In the genomic region with DNA sequence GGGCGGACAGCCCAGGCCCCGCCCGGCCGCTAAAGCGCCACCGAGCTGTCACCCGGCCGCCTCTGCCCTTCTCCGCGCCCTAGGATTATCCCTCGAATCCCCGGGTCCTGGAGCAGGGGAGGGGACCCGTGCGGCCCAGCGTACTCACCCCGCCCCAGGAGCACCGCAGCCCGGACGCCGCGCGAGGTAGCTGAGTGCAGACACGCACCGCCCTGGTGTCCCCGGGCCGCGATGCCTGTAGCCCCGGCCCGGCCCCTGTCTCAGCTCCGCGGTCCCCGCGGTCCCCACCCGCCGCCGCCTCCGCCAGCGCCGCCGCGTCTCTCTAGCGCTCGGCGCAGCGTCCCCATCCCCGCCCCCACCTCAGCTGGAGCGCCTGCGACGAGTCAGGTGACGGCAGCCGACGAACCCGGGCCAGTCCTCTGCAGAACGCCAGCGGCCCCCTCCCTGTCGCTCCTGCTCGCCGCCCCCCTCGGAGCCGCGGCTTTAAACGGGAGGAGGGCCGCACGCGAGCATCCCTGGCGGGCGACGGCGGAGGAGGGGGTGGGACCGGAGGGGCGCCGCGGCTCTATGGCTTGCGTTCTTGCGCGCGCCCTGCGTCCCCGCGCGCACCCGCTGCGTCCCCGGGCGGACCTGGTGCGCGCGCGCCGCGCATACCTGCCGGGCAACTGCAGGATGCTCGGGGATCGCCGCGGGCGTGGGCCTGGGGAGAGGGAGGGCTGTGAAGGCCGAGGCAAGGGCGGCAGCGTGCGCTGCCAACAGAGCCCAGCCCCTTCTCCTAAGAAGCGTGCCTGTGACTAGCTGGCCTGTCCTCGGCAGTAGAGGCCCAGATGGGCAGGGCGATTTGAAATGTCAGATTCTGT, we compare ENCODE assay signal across 8 mouse cellular contexts. TPM values are rescaled to one million over a fixed set of nuclear protein-coding genes. Genes with fewer than 3 reads are reported as not detected.
A peak's percentile ranks its signal among the peaks of the same experiment; 100 is the strongest.
DNase-seq lines count a peak whose midpoint lies in the region; ATAC-seq and TF ChIP-seq lines count a peak whose summit lies in the region.

A gene (minus strand): TSS at position 542 of the 860 bp plus-strand sequence.

- no peaks in the 10 kb centered on the region for H3K9me3 ChIP-seq in lung, embryonic 14.5 days (ENCODE audit: low read depth, low read length)
- H3K9me3 ChIP-seq in intestine, postnatal 0 days (ENCODE audit: control insufficient read depth): no peaks in the 10 kb centered on the region
- H3K9me3 ChIP-seq in limb, embryonic 11.5 days (ENCODE audit: control insufficient read depth, low read length): no peaks in the 10 kb centered on the region
- no peaks in the 10 kb centered on the region for H3K9me3 ChIP-seq in neural tube, embryonic 15.5 days (replicated peaks)

- H3K27ac ChIP-seq in lung, embryonic 14.5 days (ENCODE audit: low read depth): no peak within 1 kb of the TSS
- no peak within 1 kb of the TSS for H3K27ac ChIP-seq in intestine, postnatal 0 days (ENCODE audit: low read depth, low read length)
- H3K27ac ChIP-seq in limb, embryonic 11.5 days (replicated peaks; ENCODE audit: low read depth, low read length): no peak within 1 kb of the TSS
- peak within 1 kb of the TSS; percentile 93 for H3K27ac ChIP-seq in neural tube, embryonic 15.5 days (replicated peaks)

- ATAC-seq in lung, embryonic 14.5 days (ENCODE audit: insufficient read depth): peak; percentile 83
- peak; percentile 80 for ATAC-seq in frontal cortex, adult (ENCODE audit: low TSS enrichment)
- ATAC-seq in intestine, postnatal 0 days: peak; percentile 45
- peak; percentile 87 for ATAC-seq in limb, embryonic 11.5 days (ENCODE audit: insufficient number of reproducible peaks, low FRiP score, low TSS enrichment, low read depth)
- ATAC-seq in neural tube, embryonic 15.5 days (ENCODE audit: low FRiP score): peak; percentile 95
- ATAC-seq in CD4-positive, CD25-positive, alpha-beta regulatory T cell, adult 4 months: no peak

- peak within 1 kb of the TSS; percentile 99 for H3K4me2 ChIP-seq in lung, embryonic 14.5 days
- peak within 1 kb of the TSS; percentile 95 for H3K4me2 ChIP-seq in intestine, postnatal 0 days (replicated peaks; ENCODE audit: low read depth)
- peak within 1 kb of the TSS; percentile 94 for H3K4me2 ChIP-seq in limb, embryonic 11.5 days (ENCODE audit: low read depth, severe bottlenecking)
- H3K4me2 ChIP-seq in neural tube, embryonic 15.5 days: peak within 1 kb of the TSS; percentile 65

- peaks cover 52% of the 10 kb centered on the region for H3K27me3 ChIP-seq in lung, embryonic 14.5 days (ENCODE audit: insufficient read depth, low read length)
- peaks cover 41% of the 10 kb centered on the region for H3K27me3 ChIP-seq in intestine, postnatal 0 days (replicated peaks; ENCODE audit: control insufficient read depth, insufficient read depth, low read length)
- H3K27me3 ChIP-seq in limb, embryonic 11.5 days (ENCODE audit: control insufficient read depth, insufficient read depth, low read length): peaks cover 28% of the 10 kb centered on the region
- no peaks in the 10 kb centered on the region for H3K27me3 ChIP-seq in neural tube, embryonic 15.5 days (replicated peaks)

- H3K9ac ChIP-seq in lung, embryonic 14.5 days: peak within 1 kb of the TSS; percentile 44
- H3K9ac ChIP-seq in intestine, postnatal 0 days (ENCODE audit: low read depth, low read length): no peak within 1 kb of the TSS
- H3K9ac ChIP-seq in limb, embryonic 11.5 days (ENCODE audit: low read length): peak within 1 kb of the TSS; percentile 36
- H3K9ac ChIP-seq in neural tube, embryonic 15.5 days (replicated peaks): peak within 1 kb of the TSS; percentile 82

- no peaks in the 10 kb centered on the region for H3K36me3 ChIP-seq in lung, embryonic 14.5 days (ENCODE audit: insufficient read depth)
- no peaks in the 10 kb centered on the region for H3K36me3 ChIP-seq in intestine, postnatal 0 days (ENCODE audit: control insufficient read depth, insufficient read depth)
- H3K36me3 ChIP-seq in limb, embryonic 11.5 days (ENCODE audit: control insufficient read depth, insufficient read depth, low read length): no peaks in the 10 kb centered on the region
- H3K36me3 ChIP-seq in neural tube, embryonic 15.5 days: no peaks in the 10 kb centered on the region

- under 1% methylated on average over 95 of the region's 104 CpGs for WGBS in lung, embryonic 14.5 days
- under 1% methylated on average over 89 of the region's 104 CpGs for WGBS in intestine, postnatal 0 days
- under 1% methylated on average over 88 of the region's 104 CpGs for WGBS in limb, embryonic 11.5 days
- WGBS in neural tube, embryonic 15.5 days: under 1% methylated on average over 90 of the region's 104 CpGs

- H3K4me3 ChIP-seq in lung, embryonic 14.5 days (ENCODE audit: low read depth, low read length): peak within 1 kb of the TSS; percentile 64
- peak within 1 kb of the TSS; percentile 58 for H3K4me3 ChIP-seq in intestine, postnatal 0 days (ENCODE audit: low read depth, low read length)
- H3K4me3 ChIP-seq in limb, embryonic 11.5 days (ENCODE audit: low read depth, low read length): peak within 1 kb of the TSS; percentile 63
- peak within 1 kb of the TSS; percentile 83 for H3K4me3 ChIP-seq in neural tube, embryonic 15.5 days (replicated peaks)

- no peak for TF ChIP-seq CTCF in lung, embryonic 14.5 days (IDR thresholded peaks at IDR 0.05; ENCODE audit: low read depth)
- TF ChIP-seq CTCF in intestine, postnatal 0 days (IDR thresholded peaks at IDR 0.05; ENCODE audit: low read depth): no peak

- peak; percentile 57 for DNase-seq in lung, embryonic 14.5 days
- DNase-seq in lung, postnatal 14 days: no peak
- peak; percentile 85 for DNase-seq in cerebellum, adult 9-10 months
- DNase-seq in limb, embryonic 11.5 days (ENCODE audit: low spot score): peak; percentile 75

- H3K4me1 ChIP-seq in lung, embryonic 14.5 days (ENCODE audit: insufficient read depth): no peaks in the 10 kb centered on the region
- H3K4me1 ChIP-seq in intestine, postnatal 0 days (replicated peaks; ENCODE audit: control insufficient read depth, insufficient read depth, low read length): no peaks in the 10 kb centered on the region
- peaks cover 5% of the 10 kb centered on the region; the same call in 1 of the 2 replicates for H3K4me1 ChIP-seq in limb, embryonic 11.5 days (ENCODE audit: control insufficient read depth, insufficient read depth, low read length)
- peaks cover 21% of the 10 kb centered on the region for H3K4me1 ChIP-seq in neural tube, embryonic 15.5 days

RNA-seq across cellular contexts. Expression of the gene that starts here (rescaled TPM):
- 1.1 and 2.8 TPM in 2 replicates for polyA plus RNA-seq in lung, embryonic 14.5 days (2014; fragmentation: Nextera tagmentation; extraction: Ambion mirVana)
- 3.7 and 4.0 TPM in 2 replicates for polyA plus RNA-seq in intestine, postnatal 0 days (2015; fragmentation: Nextera tagmentation; extraction: Ambion mirVana)
- polyA plus RNA-seq in limb, embryonic 11.5 days (2014; fragmentation: Nextera tagmentation; extraction: Ambion mirVana): 3.4 and 3.7 TPM in 2 replicates
- 164 and 185 TPM in 2 replicates for polyA plus RNA-seq in neural tube, embryonic 15.5 days (2015; fragmentation: Nextera tagmentation; extraction: Ambion mirVana)
- polyA plus RNA-seq in CD4-positive, CD25-positive, alpha-beta regulatory T cell, adult 4 months (2017; shearing (Covaris generic)): not detected

Comparison
In these comparisons a context has a peak if more than half of its experiments do, and no peak if none do; other contexts are left out.
1. RNA of the gene that starts here (polyA plus RNA-seq): 164 to 185 TPM in neural tube, embryonic 15.5 days; 3.7 to 4.0 TPM in intestine, postnatal 0 days, 3.4 to 3.7 TPM in limb, embryonic 11.5 days, 1.1 to 2.8 TPM in lung, embryonic 14.5 days and not detected in CD4-positive, CD25-positive, alpha-beta regulatory T cell, adult 4 months; every median in the first group is over 10 times any median in the second.
2. Peak in every context shown above with its lines, with median percentiles within 50 percentile points of each other: H3K4me2 ChIP-seq and H3K4me3 ChIP-seq.